Mouse (Mus musculus): ENCODE results near the gene Trp53rkb.

Trp53rkb gene

GRCm38 (mm10) chr2:166834796-166835195 is 42.5 kb downstream of the Trp53rkb start:
- no peak for DNase-seq

- DNase-seq, result no peak
Observed at GRCm38 (mm10) chr2:166835581-166835980, 43.2 kb downstream of the Trp53rkb start.

GRCm38 (mm10) chr2:166841813-166842212 is 49.5 kb downstream of the Trp53rkb start:
- no peak for DNase-seq
